Mouse (Mus musculus): ENCODE measurements around the gene Zfp62. TPM values are rescaled to one million over a fixed set of nuclear protein-coding genes. Genes with fewer than 3 reads are reported as not detected.
"Not testable (repeated sequence)": the region's sequence is repeated elsewhere in the genome, so short reads cannot be mapped to it uniquely, and the experiment has no call there.

Zfp62 gene
- polyA plus RNA-seq, 1 experiment from 2014 or later, result 33.5 TPM

DNA sequence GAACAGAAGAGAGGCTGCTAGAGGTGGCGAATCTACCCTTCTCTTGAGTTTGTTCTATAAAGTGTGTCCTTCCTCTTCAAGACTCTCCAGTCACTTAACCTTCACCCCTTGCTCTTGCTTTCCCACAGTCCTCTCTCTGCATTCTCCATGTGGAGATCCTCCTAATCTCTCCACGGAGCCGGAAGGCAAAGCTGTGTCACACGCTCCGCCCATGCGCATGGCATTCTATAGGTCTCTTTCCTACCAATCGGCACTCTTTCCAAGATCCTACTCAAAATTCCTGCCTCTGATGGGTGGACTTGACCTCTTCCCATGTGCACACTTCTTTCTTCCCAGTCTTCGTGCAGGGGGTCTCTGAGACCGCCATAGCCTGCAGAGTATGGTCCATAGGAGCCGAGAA lies 15.4 kb upstream of the Zfp62 start:
- Histone ChIP-seq H3K4me2 (no peak overlapping the region), H3K4me1 (replicated peaks) (no peaks in the 10 kb centered on the region), H3K27ac (ENCODE audit: poor library complexity, severe bottlenecking) (no peak overlapping the region), H3K9ac (no peak overlapping the region), H3K27me3 (replicated peaks) (no peaks in the 10 kb centered on the region), H3K36me3 (no peaks in the 10 kb centered on the region), H3K4me3 (no peak overlapping the region), H3K9me3 (replicated peaks) (no peaks in the 10 kb centered on the region)
- ATAC-seq (ENCODE audit: insufficient number of reproducible peaks, low FRiP score), result no peak
- WGBS, result 62% methylated on average over 10 of the region's 10 CpGs

DNA sequence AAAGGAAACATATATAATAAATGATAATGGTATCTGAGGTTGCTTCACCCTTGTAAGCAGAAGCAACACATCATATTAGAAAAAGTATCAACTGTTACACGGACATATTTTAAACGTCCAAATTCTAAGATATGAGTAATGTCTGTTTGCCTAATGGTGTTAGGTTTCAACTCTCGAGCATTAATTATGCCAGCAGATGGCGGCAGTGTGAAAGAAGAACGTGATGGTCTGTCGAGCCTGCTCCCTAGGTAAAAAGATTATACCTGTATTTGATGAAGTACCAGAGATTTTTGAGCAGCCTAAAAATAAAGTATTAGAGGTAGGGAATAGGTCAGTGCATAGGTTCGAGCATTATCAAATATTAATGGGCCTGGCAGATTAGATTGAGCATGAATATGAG lies 13.4 kb upstream of the Zfp62 start:
- ATAC-seq (ENCODE audit: insufficient number of reproducible peaks, low FRiP score), result no peak
- Histone ChIP-seq H3K4me3 (no peak overlapping the region), H3K4me2 (no peak overlapping the region), H3K9me3 (replicated peaks) (no peaks in the 10 kb centered on the region), H3K36me3 (no peaks in the 10 kb centered on the region), H3K27me3 (replicated peaks) (no peaks in the 10 kb centered on the region), H3K9ac (no peak overlapping the region), H3K4me1 (replicated peaks) (no peaks in the 10 kb centered on the region), H3K27ac (ENCODE audit: poor library complexity, severe bottlenecking) (no peak overlapping the region)
- WGBS, result 5% methylated on average over 7 of the region's 7 CpGs

DNA sequence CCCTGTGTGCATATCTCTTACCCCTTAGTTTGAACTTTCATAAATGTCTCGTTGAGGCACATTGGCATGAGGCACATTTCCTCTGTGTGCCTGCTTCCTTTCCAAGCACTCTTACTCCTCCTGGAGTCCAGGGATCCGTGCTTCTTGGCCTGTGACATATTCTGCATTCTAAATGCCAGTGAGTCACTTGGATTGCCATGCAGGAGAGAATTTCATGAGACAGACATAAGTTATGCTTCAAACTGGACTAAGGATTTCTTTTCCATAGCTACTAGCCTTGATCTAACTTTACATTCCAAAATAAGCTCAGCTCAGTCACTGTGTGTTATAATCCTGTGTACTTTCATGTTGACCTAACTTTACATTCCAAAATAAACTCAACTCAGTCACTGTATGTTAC lies 12.0 kb upstream of the Zfp62 start:
- H3K27ac ChIP-seq (ENCODE audit: poor library complexity, severe bottlenecking), result no peak overlapping the region
- 0 out of 2 replicates have a peak, but pooled peaks cover 3% of the 10 kb centered on the region for H3K4me1 ChIP-seq (replicated peaks)
- ATAC-seq (ENCODE audit: insufficient number of reproducible peaks, low FRiP score), result no peak
- no peak overlapping the region for H3K4me3 ChIP-seq
- no peaks in the 10 kb centered on the region for H3K27me3 ChIP-seq (replicated peaks)
- 46% methylated on average over 2 of the region's 2 CpGs for WGBS
- no peak overlapping the region for H3K4me2 ChIP-seq
- H3K36me3 ChIP-seq, result no peaks in the 10 kb centered on the region
- no peaks in the 10 kb centered on the region for H3K9me3 ChIP-seq (replicated peaks)
- H3K9ac ChIP-seq, result no peak overlapping the region

DNA sequence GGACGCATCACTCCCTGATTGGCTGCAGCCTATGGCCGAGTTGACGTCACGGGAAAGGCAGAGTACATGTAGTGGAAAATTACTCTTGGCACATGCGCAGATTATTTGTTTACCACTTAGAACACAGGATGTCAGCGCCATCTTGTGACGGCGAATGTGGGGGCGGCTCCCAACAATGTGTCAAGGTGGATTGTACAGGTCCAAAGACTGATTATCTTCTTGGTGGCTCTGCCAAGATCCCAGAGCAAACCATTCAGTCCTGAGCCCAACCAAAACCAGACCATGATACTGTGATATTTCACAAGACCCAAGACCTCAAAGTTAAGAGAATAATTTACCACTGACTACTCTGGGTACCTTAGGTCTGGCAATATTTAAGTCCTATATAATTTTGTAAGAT lies 8.3 kb upstream of the Zfp62 start:
- H3K36me3 ChIP-seq; H3K4me1 ChIP-seq (replicated peaks); H3K9me3 ChIP-seq (replicated peaks); H3K27me3 ChIP-seq (replicated peaks); ATAC-seq (ENCODE audit: insufficient number of reproducible peaks, low FRiP score); H3K9ac ChIP-seq; H3K4me2 ChIP-seq; H3K4me3 ChIP-seq; H3K27ac ChIP-seq (ENCODE audit: poor library complexity, severe bottlenecking): not testable (repeated sequence)
- 85% methylated on average over 9 of the region's 9 CpGs for WGBS

DNA sequence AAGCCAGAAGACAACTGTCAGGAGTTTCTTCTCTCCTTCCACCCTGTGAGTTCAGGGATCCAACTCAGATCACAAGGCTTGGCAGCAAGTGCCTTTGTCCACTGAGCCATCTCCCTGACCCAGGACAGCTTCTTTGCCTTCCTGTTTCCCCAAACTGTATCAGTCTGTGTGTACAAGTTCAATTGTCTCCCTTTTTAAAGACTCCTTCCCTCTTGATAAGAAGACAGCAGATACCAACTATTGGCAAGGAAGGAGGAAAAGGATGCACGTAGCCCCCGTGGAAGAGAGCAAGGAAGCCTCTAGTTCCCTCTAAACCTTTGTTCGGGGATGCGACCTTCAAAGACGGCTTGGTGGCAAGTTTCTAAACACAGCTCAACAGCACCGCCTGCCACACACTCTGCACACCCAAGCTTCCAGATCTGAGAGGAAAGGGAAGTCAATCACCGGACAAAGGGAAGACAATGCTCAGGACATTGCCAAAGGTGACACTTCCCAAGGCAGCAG lies 7.2 kb upstream of the Zfp62 start:
- Histone ChIP-seq H3K4me2 (no peak overlapping the region), H3K36me3 (no peaks in the 10 kb centered on the region), H3K9me3 (replicated peaks) (no peaks in the 10 kb centered on the region), H3K27ac (ENCODE audit: poor library complexity, severe bottlenecking) (no peak overlapping the region; the same call in 1 of the 2 replicates), H3K27me3 (replicated peaks) (no peaks in the 10 kb centered on the region), H3K4me3 (no peak overlapping the region), H3K4me1 (replicated peaks) (0 out of 2 replicates have a peak, but pooled peaks cover 3% of the 10 kb centered on the region), H3K9ac (no peak overlapping the region)
- no peak for ATAC-seq (ENCODE audit: insufficient number of reproducible peaks, low FRiP score)
- WGBS, result 63% methylated on average over 7 of the region's 7 CpGs

DNA sequence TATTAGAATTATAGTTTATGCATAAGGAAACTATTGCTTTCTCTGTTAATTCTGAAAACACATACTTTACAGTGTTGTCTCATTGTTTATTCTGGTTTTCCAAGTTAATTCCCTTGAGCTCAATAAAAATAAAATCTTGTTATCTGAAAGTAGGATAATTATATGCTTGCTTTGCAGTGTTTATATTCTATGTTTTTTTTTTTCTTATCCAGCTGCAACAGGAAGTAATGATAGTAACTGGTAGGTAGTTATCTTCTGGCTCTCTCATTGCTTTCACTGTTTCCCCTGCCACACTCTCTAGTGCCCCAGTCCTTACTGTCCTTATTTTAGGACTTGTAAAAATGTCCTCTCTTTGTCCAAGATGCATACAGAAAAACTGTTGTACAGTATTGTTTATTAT lies 2.4 kb upstream of the Zfp62 start:
- Histone ChIP-seq H3K9ac (no peak overlapping the region), H3K4me3 (no peak overlapping the region), H3K4me1 (replicated peaks) (peaks cover 15% of the 10 kb centered on the region), H3K27me3 (replicated peaks) (no peaks in the 10 kb centered on the region), H3K4me2 (no peak overlapping the region), H3K36me3 (no peaks in the 10 kb centered on the region), H3K9me3 (replicated peaks) (no peaks in the 10 kb centered on the region), H3K27ac (ENCODE audit: poor library complexity, severe bottlenecking) (no peak overlapping the region)
- no peak for ATAC-seq (ENCODE audit: insufficient number of reproducible peaks, low FRiP score)

DNA sequence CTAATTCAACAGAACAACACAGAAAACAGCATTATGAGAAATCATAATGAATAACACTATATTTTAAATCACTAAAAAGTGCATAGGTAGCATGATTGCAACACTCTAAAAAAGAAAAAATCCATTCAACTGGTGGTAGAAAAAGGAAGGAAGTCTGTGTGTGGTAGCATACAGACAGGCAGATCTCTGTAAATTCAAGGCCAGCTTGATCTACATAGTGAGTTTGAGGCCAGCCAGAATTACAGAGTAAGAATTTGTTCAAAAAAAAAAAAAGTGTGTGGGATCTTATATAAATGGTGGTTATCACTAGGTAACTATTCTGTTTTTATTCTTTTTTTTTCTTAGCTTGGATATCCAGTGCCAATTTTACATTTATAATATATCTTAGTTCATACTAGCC lies 1.9 kb upstream of the Zfp62 start:
- no peak for ATAC-seq (ENCODE audit: insufficient number of reproducible peaks, low FRiP score)
- Histone ChIP-seq H3K27me3 (replicated peaks) (no peaks in the 10 kb centered on the region), H3K4me1 (replicated peaks) (peaks cover 12% of the 10 kb centered on the region), H3K36me3 (peaks cover under 1% of the 10 kb centered on the region; the same call in 1 of the 2 replicates), H3K9me3 (replicated peaks) (no peaks in the 10 kb centered on the region), H3K9ac (no peak overlapping the region), H3K27ac (ENCODE audit: poor library complexity, severe bottlenecking) (no peak overlapping the region), H3K4me3 (no peak overlapping the region), H3K4me2 (no peak overlapping the region)

DNA sequence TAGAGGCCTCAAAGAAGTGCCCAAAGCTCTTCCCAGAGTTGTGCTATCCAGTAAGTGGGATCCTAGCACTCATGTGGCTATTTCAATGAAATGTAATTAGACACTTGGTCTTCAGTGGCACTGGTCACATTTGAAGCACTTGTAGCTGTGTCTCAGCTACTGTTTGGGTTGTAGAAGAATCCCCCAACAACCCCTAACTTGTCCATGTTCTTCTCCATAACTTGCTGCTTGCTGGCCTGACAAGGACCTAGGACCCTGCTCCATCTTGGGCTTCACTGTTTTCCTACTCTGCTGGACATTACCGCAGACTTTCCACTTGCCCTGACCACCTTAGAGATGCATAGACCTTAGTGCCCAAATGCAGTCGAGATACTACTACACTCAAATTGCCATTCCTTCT lies 1.0 kb upstream of the Zfp62 start:
- peaks cover 12% of the 10 kb centered on the region for H3K4me1 ChIP-seq (replicated peaks)
- H3K4me3 ChIP-seq, result peak overlapping the region; percentile 74
- peaks cover 8% of the 10 kb centered on the region; the same call in 1 of the 2 replicates for H3K36me3 ChIP-seq
- no peaks in the 10 kb centered on the region for H3K9me3 ChIP-seq (replicated peaks)
- no peaks in the 10 kb centered on the region for H3K27me3 ChIP-seq (replicated peaks)
- H3K4me2 ChIP-seq, result peak overlapping the region; percentile 91
- 60% methylated on average over 2 of the region's 2 CpGs for WGBS
- H3K9ac ChIP-seq, result peak overlapping the region; percentile 95
- H3K27ac ChIP-seq (ENCODE audit: poor library complexity, severe bottlenecking), result peak overlapping the region; percentile 99
- ATAC-seq (ENCODE audit: insufficient number of reproducible peaks, low FRiP score), result no peak

DNA sequence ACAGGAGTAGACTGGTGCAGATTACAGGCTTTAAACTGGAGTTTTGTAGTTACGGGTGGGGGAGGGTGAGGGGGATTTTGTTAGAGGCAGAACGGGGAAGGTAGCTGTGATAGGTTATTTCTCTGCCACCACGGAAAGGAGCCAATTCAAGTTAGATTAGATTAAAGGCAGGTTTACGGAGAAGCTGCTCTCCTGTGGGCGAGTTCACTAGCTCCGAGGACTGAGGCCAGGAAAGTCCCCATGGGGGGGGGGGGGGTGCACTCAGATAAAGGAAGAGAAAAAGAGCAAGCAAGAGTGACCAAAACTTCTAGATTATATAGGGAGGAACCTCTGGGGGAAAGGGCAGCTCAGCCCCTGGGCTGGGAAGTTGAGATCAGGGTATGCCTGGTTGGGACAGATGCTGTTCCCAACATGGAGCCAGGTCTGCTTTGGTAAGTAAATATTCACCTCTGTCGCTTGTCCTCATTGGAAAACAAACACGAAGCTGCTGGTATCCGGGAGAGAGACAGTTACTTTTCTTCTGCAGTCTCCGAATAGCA lies 500 bp upstream of the Zfp62 start:
- Histone ChIP-seq H3K9me3 (replicated peaks) (no peaks in the 10 kb centered on the region), H3K4me2 (peak overlapping the region; percentile 91), H3K27me3 (replicated peaks) (no peaks in the 10 kb centered on the region), H3K4me1 (replicated peaks) (peaks cover 12% of the 10 kb centered on the region), H3K36me3 (peaks cover 11% of the 10 kb centered on the region; the same call in 1 of the 2 replicates), H3K27ac (ENCODE audit: poor library complexity, severe bottlenecking) (peak overlapping the region; percentile 99), H3K9ac (peak overlapping the region; percentile 95), H3K4me3 (peak overlapping the region; percentile 74)
- under 1% methylated on average over 10 of the region's 10 CpGs for WGBS
- ATAC-seq (ENCODE audit: insufficient number of reproducible peaks, low FRiP score), result peak; percentile 27; the same call in 1 of the 2 replicates

DNA sequence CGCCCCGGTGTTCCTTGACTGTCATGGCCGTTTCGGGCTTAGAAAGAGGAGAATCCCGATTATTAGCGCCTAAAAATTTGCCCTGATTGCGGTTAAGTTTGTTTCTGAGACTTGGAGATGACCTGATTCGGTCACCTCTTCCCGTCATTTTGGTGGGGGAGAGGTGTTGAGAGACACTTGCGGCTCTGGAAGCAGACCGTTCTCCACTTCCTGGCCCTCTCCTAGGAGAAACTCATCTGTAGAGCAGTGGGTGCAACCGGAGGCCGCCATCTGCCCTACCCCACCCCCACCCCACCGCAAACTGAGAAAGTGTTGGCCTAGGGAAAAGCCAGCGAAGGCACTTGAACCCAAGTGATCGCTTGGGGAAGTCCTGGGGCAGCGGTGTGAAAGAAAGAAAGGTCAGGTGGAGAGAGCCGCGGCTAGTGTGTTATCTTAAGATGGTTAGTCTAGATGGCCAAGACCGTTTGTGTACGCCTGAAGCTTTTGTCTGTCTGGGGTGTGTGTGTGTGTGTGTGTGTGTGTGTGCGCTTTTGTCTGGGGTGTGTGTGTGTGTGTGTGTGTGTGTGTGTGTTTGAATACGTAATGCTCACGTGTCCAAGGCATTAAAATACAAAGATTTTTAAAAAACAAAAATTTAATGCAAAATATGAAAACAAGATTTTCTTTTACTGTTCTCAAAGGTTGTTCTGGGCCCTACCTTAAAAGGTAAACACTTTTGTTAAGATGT lies 842 bp downstream of the Zfp62 start:
- peak; percentile 77 for ATAC-seq (ENCODE audit: insufficient number of reproducible peaks, low FRiP score)
- peaks cover 11% of the 10 kb centered on the region; the same call in 1 of the 2 replicates for H3K36me3 ChIP-seq
- no peaks in the 10 kb centered on the region for H3K9me3 ChIP-seq (replicated peaks)
- no peaks in the 10 kb centered on the region for H3K27me3 ChIP-seq (replicated peaks)
- peak overlapping the region; percentile 91 for H3K4me2 ChIP-seq
- H3K27ac ChIP-seq (ENCODE audit: poor library complexity, severe bottlenecking), result peak overlapping the region; percentile 99
- peaks cover 12% of the 10 kb centered on the region for H3K4me1 ChIP-seq (replicated peaks)
- peak overlapping the region; percentile 95 for H3K9ac ChIP-seq
- under 1% methylated on average over 24 of the region's 24 CpGs for WGBS
- peak overlapping the region; percentile 74 for H3K4me3 ChIP-seq

DNA sequence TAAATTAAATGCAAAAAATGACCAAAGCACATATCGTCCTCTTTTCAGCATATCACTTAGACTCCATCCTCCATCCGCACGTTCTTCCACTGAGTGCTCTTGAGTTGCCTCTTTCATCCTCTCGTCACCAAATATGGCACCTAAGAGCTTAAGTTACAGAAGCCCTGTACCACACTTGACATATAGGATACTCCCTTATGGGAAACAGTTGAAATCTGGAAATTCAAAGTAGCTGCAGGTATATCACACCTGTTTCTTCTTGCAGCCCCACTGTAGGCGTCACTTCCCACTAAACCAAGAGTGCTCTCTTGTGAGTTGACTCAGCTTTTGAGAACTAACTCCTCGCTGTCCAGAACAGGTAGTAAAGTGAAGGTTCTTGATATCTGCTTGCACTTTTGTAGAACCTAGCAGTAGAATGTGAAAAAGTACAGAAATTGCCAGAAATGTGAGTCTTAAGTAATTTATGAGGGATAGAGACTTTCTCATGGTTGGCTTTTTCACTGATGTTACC lies 2.0 kb downstream of the Zfp62 start:
- H3K4me1 ChIP-seq (replicated peaks), result peaks cover 12% of the 10 kb centered on the region
- H3K27me3 ChIP-seq (replicated peaks), result no peaks in the 10 kb centered on the region
- peaks cover 11% of the 10 kb centered on the region; the same call in 1 of the 2 replicates for H3K36me3 ChIP-seq
- H3K4me2 ChIP-seq, result peak overlapping the region; percentile 44
- no peak for ATAC-seq (ENCODE audit: insufficient number of reproducible peaks, low FRiP score)
- H3K9ac ChIP-seq, result no peak overlapping the region
- no peak overlapping the region for H3K27ac ChIP-seq (ENCODE audit: poor library complexity, severe bottlenecking)
- H3K4me3 ChIP-seq, result no peak overlapping the region; the same call in 1 of the 2 replicates
- WGBS, result 74% methylated on average over 6 of the region's 6 CpGs
- H3K9me3 ChIP-seq (replicated peaks), result no peaks in the 10 kb centered on the region

All from heart, embryonic 12.5 days (tissue).